Mouse (Mus musculus): Measurements from ENCODE around the gene Wars. TPM values are rescaled to one million over a fixed set of nuclear protein-coding genes. Genes with fewer than 3 reads are reported as not detected.

Gene Wars
- polyA plus RNA-seq, 1 experiment from 2014 or later, result 103 TPM

- H3K4me2 ChIP-seq, result no peak overlapping the region
- H3K36me3 ChIP-seq (replicated peaks), result no peaks in the 10 kb centered on the region
- no peak overlapping the region for H3K4me3 ChIP-seq
- no peaks in the 10 kb centered on the region for H3K9me3 ChIP-seq
- no peak overlapping the region for H3K9ac ChIP-seq
- 0 out of 2 replicates have a peak overlapping the region, but pooled peaks have one; percentile 17 for H3K27ac ChIP-seq
- no peaks in the 10 kb centered on the region for H3K27me3 ChIP-seq (replicated peaks)
- ATAC-seq (replicated peaks), result no peak
- WGBS, result 60% methylated on average over 2 of the region's 2 CpGs
- peaks cover 8% of the 10 kb centered on the region for H3K4me1 ChIP-seq
Measured at GRCm38 (mm10) chr12:108811133-108811532, 82.8 kb downstream of the Wars start.

DNA sequence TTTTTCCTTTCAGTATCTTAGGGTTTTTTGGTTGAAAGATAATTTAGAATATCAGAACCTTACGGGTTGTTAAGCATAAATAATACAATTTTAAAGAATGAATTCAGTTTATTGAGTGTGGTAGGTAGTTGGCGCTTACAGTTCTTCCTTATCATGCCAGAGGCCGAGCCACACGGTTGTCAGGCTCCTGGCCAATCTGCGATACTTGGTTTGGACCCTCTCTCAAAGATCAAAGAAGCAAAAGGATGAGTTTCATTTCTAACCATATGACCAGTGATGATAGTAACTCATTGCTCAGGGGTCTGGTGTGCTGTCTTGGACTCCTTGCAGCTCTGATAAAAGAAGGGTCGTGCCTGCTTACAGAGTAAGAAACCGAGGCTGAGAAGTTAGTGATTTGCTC, 83.7 kb downstream of the Wars start:
- no peaks in the 10 kb centered on the region for H3K36me3 ChIP-seq (replicated peaks)
- no peaks in the 10 kb centered on the region for H3K9me3 ChIP-seq
- H3K4me2 ChIP-seq, result no peak overlapping the region
- no peak overlapping the region for H3K4me3 ChIP-seq
- H3K27ac ChIP-seq, result no peak overlapping the region
- H3K27me3 ChIP-seq (replicated peaks), result no peaks in the 10 kb centered on the region
- 91% methylated on average over 7 of the region's 7 CpGs for WGBS
- H3K9ac ChIP-seq, result no peak overlapping the region
- H3K4me1 ChIP-seq, result peaks cover 8% of the 10 kb centered on the region
- ATAC-seq (replicated peaks), result no peak

MicroRNA genes within 50 kb of the gene (microRNA counts, 519-probe panel; counts per million panel counts)
- microRNA mmu-miR-345-3p (not detected), microRNA mmu-miR-345-5p (2,601 counts per million, percentile 54 among the panel's probes with 10 or more counts)

Small RNA genes within 50 kb of the gene (microRNA-seq; reads per million reads assigned to microRNA genes)
- gene Mir345, result 93.6 reads per million, percentile 54 among the genes with 10 or more reads in this experiment

Other genes with a start within 250 kb of the Wars start
- 3.2 and 3.4 TPM in 2 replicates for gene Degs2, start 191.9 kb downstream of the Wars start, polyA plus RNA-seq (2015; fragmentation: Nextera tagmentation; extraction: Ambion mirVana)
- gene Yy1, start 101.2 kb downstream of the Wars start, polyA plus RNA-seq (2015; fragmentation: Nextera tagmentation; extraction: Ambion mirVana), result 12.9 TPM in 2 replicates
- 22.6 and 24.8 TPM in 2 replicates for gene Slc25a29, start 58.3 kb downstream of the Wars start, polyA plus RNA-seq (2015; fragmentation: Nextera tagmentation; extraction: Ambion mirVana)
- 8.7 and 10.3 TPM in 2 replicates for gene Slc25a47, start 58.1 kb downstream of the Wars start, polyA plus RNA-seq (2015; fragmentation: Nextera tagmentation; extraction: Ambion mirVana)
- gene Wdr25, start 543 bp downstream of the Wars start, polyA plus RNA-seq (2015; fragmentation: Nextera tagmentation; extraction: Ambion mirVana), result 5.2 and 7.2 TPM in 2 replicates
- gene Begain, start 174.0 kb upstream of the Wars start, polyA plus RNA-seq (2015; fragmentation: Nextera tagmentation; extraction: Ambion mirVana), result 30.8 and 34.0 TPM in 2 replicates

All from midbrain, embryonic 15.5 days (tissue).